Mouse (Mus musculus) erythroblast, embryonic 14.5 days (primary cell): ENCODE results near the gene Rab11a. TPM values are rescaled to one million over a fixed set of nuclear protein-coding genes. Genes with fewer than 3 reads are reported as not detected.

Experiments
- H3K27me3 ChIP-seq: 2 replicates; pipeline ENCODE4 v1.6.1; 2012; ENCODE audit warnings: inconsistent platforms; ENCODE audit not compliant: control insufficient read depth
- H3K36me3 ChIP-seq: 2 replicates; pipeline ENCODE4 v1.6.1; 2012; ENCODE audit warnings: mild to moderate bottlenecking, inconsistent platforms; ENCODE audit not compliant: control insufficient read depth
- H3K4me1 ChIP-seq: 2 replicates; pipeline ENCODE4 v1.6.1; 2012; ENCODE audit warnings: inconsistent platforms; ENCODE audit not compliant: control insufficient read depth
- H3K4me3 ChIP-seq: replicated peaks from 2 replicates; pipeline ENCODE3; 2012; ENCODE audit warnings: moderate library complexity, mild to moderate bottlenecking, inconsistent platforms
- H3K9me3 ChIP-seq: 2 replicates; pipeline ENCODE4 v1.6.1; 2012; ENCODE audit warnings: low read length, inconsistent platforms, mixed read lengths; ENCODE audit not compliant: control insufficient read depth
- GATA1 ChIP-seq: IDR thresholded peaks from 2 replicates; pipeline ENCODE4 v1.6.1; 2012; ENCODE audit warnings: low read length, inconsistent platforms, mixed read lengths
- TAL1 ChIP-seq: IDR thresholded peaks from 3 replicates; pipeline ENCODE4 v1.6.1; 2012; ENCODE audit warnings: low read length, inconsistent platforms, mixed read lengths
- polyA plus RNA-seq: library from polyadenylated mRNA; stranded (reverse); fragments of >175 nt; gene quantifications from 2 replicates; pipeline ENCODE4 v1.2.3, GENCODE M21; 2012

Gene Rab11a
- polyA plus RNA-seq, 1 experiment: 35.5 TPM

- Histone ChIP-seq H3K4me1 (peaks cover 3% of the 10 kb centered on the region), H3K27me3 (no peaks in the 10 kb centered on the region), H3K4me3 (no peak overlapping the region), H3K36me3 (peaks cover 64% of the 10 kb centered on the region), H3K9me3 (no peaks in the 10 kb centered on the region)
- TF ChIP-seq TAL1: no peak
- no peak for TF ChIP-seq GATA1
Observed at GRCm38 (mm10) chr9:64701651-64702050, 35.9 kb downstream of the Rab11a start.

GRCm38 (mm10) chr9:64700451-64701311 is 36.9 kb downstream of the Rab11a start:
- no peak for TF ChIP-seq TAL1
- TF ChIP-seq GATA1: no peak
- peaks cover 67% of the 10 kb centered on the region for H3K36me3 ChIP-seq
- H3K4me1 ChIP-seq: peaks cover 3% of the 10 kb centered on the region
- no peaks in the 10 kb centered on the region for H3K27me3 ChIP-seq
- no peak overlapping the region for H3K4me3 ChIP-seq
- H3K9me3 ChIP-seq: no peaks in the 10 kb centered on the region

DNA sequence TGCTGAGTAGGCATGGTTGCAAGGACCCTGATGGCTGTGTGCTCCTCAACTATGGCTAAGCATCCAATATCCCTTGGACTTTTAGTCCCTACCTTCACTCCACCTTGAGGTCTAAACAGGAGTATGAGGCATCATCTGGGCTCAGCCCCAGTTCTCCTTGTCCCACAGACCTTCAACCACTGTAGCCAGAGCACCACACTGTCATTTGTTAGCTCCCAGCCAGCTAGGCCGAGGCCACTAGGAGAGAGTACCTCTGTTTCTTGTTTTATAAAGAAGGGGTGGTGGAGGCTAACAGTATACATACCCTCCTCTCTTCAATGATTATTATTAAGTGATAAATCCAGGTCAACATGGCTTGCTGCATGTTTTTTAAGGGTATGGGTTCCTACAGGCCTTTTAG is 39.0 kb downstream of the Rab11a start:
- H3K36me3 ChIP-seq: peaks cover 66% of the 10 kb centered on the region
- no peaks in the 10 kb centered on the region for H3K27me3 ChIP-seq
- no peak overlapping the region for H3K4me3 ChIP-seq
- H3K9me3 ChIP-seq: no peaks in the 10 kb centered on the region
- H3K4me1 ChIP-seq: peaks cover 3% of the 10 kb centered on the region
- no peak for TF ChIP-seq GATA1
- TF ChIP-seq TAL1: no peak

- Histone ChIP-seq H3K36me3 (peaks cover 62% of the 10 kb centered on the region), H3K9me3 (no peaks in the 10 kb centered on the region), H3K27me3 (no peaks in the 10 kb centered on the region), H3K4me3 (no peak overlapping the region), H3K4me1 (peaks cover 3% of the 10 kb centered on the region)
- TF ChIP-seq GATA1 (no peak), TAL1 (no peak)
Observed at GRCm38 (mm10) chr9:64697677-64698076, 39.9 kb downstream of the Rab11a start.

GRCm38 (mm10) chr9:64697006-64697405 is 40.6 kb downstream of the Rab11a start:
- no peaks in the 10 kb centered on the region for H3K9me3 ChIP-seq
- TF ChIP-seq GATA1: no peak
- no peak for TF ChIP-seq TAL1
- H3K36me3 ChIP-seq: peaks cover 58% of the 10 kb centered on the region
- H3K4me1 ChIP-seq: peaks cover 3% of the 10 kb centered on the region
- no peak overlapping the region for H3K4me3 ChIP-seq
- no peaks in the 10 kb centered on the region for H3K27me3 ChIP-seq

DNA sequence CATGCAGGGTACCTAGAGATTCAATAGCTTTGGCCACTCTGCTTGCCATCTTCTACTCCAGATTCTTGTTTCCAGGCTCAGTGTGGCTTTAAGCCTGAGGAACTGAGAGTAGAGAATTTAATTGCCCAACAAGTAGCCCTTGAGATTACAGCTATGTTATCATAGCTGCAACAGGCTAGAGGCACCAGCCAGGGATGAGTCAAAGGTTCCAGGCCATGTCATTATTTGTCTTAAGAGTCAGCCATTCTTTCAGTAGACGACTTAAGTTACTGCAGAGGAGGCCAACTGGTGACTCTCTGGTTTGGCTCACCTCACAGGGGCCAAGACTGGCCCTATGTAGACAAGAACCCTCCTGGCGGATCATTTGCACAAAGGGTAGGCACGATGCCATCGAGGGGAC is 41.2 kb downstream of the Rab11a start:
- Histone ChIP-seq H3K4me1 (peaks cover 3% of the 10 kb centered on the region), H3K4me3 (no peak overlapping the region), H3K27me3 (no peaks in the 10 kb centered on the region), H3K36me3 (peaks cover 56% of the 10 kb centered on the region), H3K9me3 (no peaks in the 10 kb centered on the region)
- no peak for TF ChIP-seq GATA1
- TF ChIP-seq TAL1: no peak

DNA sequence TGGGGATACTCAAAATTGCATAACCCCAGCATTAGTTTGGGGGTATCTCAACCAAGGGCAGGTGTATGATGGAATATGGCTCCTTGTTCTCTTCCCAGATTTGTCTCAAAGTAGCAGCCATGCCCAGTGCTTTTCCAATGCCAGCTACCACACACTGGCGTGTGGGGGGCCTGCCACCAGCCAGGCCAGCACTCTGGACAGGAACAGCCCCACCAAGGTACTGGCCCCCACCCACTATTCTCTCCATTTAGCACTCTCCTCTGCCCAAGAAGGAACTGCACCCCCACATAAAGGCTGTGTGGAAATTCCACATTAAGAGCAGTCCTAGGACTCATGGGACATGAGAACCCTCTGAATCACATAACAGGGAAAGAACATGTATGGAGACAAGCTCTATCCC is 42.3 kb downstream of the Rab11a start:
- H3K4me3 ChIP-seq: no peak overlapping the region
- H3K36me3 ChIP-seq: peaks cover 53% of the 10 kb centered on the region
- peaks cover 3% of the 10 kb centered on the region for H3K4me1 ChIP-seq
- TF ChIP-seq GATA1: no peak
- no peak for TF ChIP-seq TAL1
- H3K9me3 ChIP-seq: no peaks in the 10 kb centered on the region
- no peaks in the 10 kb centered on the region for H3K27me3 ChIP-seq

- no peak overlapping the region for H3K4me3 ChIP-seq
- H3K4me1 ChIP-seq: no peaks in the 10 kb centered on the region
- no peaks in the 10 kb centered on the region for H3K9me3 ChIP-seq
- H3K36me3 ChIP-seq: peaks cover 44% of the 10 kb centered on the region
- H3K27me3 ChIP-seq: no peaks in the 10 kb centered on the region
- TF ChIP-seq GATA1: no peak
- no peak for TF ChIP-seq TAL1
Observed at GRCm38 (mm10) chr9:64693094-64693493, 44.5 kb downstream of the Rab11a start.

DNA sequence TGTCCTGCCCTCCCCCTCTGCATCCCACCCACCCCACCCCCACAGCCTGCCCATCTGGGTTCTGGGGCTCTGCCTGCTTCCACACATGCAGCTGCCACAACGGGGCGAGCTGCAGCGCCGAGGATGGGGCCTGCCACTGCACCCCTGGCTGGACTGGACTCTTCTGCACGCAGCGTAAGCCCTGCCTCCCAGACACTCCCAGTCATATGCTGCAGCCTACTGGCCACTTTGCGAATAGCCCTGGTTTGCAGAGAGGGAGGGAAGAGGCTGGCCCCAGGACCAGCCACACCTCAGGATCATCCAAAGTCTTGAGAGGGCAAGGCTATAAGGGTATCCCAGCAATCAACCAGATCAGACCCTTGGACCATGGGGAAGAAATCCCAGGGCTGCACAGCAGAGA is 46.4 kb downstream of the Rab11a start:
- H3K4me3 ChIP-seq: no peak overlapping the region
- peaks cover 26% of the 10 kb centered on the region for H3K36me3 ChIP-seq
- TF ChIP-seq GATA1: no peak
- TF ChIP-seq TAL1: no peak
- H3K9me3 ChIP-seq: no peaks in the 10 kb centered on the region
- H3K4me1 ChIP-seq: no peaks in the 10 kb centered on the region
- H3K27me3 ChIP-seq: no peaks in the 10 kb centered on the region
